Mouse (Mus musculus) naive thymus-derived CD4-positive, alpha-beta T cell, adult 2 months (primary cell): ENCODE results near the gene Rhou.

ENCODE experiments used
- DNase-seq: peaks from one replicate; pipeline ENCODE4 v3.0.0-alpha.2; 2011; ENCODE audit warnings: low read depth

Gene Rhou

GRCm38 (mm10) chr8:123697329-123697728 lies 43.6 kb downstream of the Rhou start:
- no peak for DNase-seq

- no peak for DNase-seq
Observed at GRCm38 (mm10) chr8:123700399-123701070, 46.8 kb downstream of the Rhou start.

- DNase-seq, result no peak
Observed at GRCm38 (mm10) chr8:123701952-123702587, 48.3 kb downstream of the Rhou start.

GRCm38 (mm10) chr8:123705376-123705775 lies 51.6 kb downstream of the Rhou start:
- DNase-seq, result no peak

- no peak for DNase-seq
Observed at GRCm38 (mm10) chr8:123707137-123707536, 53.4 kb downstream of the Rhou start.

GRCm38 (mm10) chr8:123708729-123709128 lies 55.0 kb downstream of the Rhou start:
- no peak for DNase-seq

GRCm38 (mm10) chr8:123710335-123710734 lies 56.6 kb downstream of the Rhou start:
- no peak for DNase-seq
